Mouse (Mus musculus) testis, adult 2 months (tissue): ENCODE measurements around the gene Cort.
A peak's percentile ranks its signal among the peaks of the same experiment; 100 is the strongest.

Experiments
- CTCF ChIP-seq: fragments of 200-500 bp; IDR thresholded peaks from 2 replicates; pipeline ENCODE4 v1.5.1; 2012; ENCODE audit warnings: low read depth, mild to moderate bottlenecking, inconsistent platforms, low read length, moderate library complexity; ENCODE audit not compliant: control insufficient read depth, insufficient read depth, insufficient replicate concordance
- POLR2A ChIP-seq: fragments of 200-500 bp; IDR thresholded peaks from 2 replicates; pipeline ENCODE4 v1.6.1; 2012; ENCODE audit warnings: low read depth, mild to moderate bottlenecking, inconsistent platforms, low read length, moderate library complexity; ENCODE audit not compliant: control insufficient read depth

GRCm38 (mm10) chr4:149075871-149076575 lies 50.5 kb downstream of the Cort start:
- TF ChIP-seq CTCF = peak; percentile 20; the same call in 1 of the 2 replicates
- no peak for TF ChIP-seq POLR2A
